ENCODE assay signal across 15 mouse cellular contexts in genomic region chr6:29066389-29066790, GRCm38 (mm10). TPM values are rescaled to one million over a fixed set of nuclear protein-coding genes. Genes with fewer than 3 reads are reported as not detected.
DNase-seq lines count a peak whose midpoint lies in the region; ATAC-seq and TF ChIP-seq lines count a peak whose summit lies in the region.
"Had no signal": no experiment of that assay in that cellular context is flagged by ENCODE, and none has a peak within 500 bp of the region (broad histone marks: within the 10 kb centered on the region; RNA-seq: fewer than 3 reads in every experiment).

No protein-coding gene starts in this region.

- peak; percentile 78 for ATAC-seq in neural tube, embryonic 12.5 days (ENCODE audit: low FRiP score, low read depth)
- ATAC-seq: CD4-positive, CD25-positive, alpha-beta regulatory T cell, adult 4 months had no signal

- H3K9me3 ChIP-seq in neural tube, embryonic 12.5 days = no peaks in the 10 kb centered on the region
- H3K9me3 ChIP-seq: liver, embryonic 15.5 days had no signal

- peak; percentile 15 for DNase-seq in lung, adult 2 months
- DNase-seq in lung, postnatal 10 days = no peak
- peak; percentile 28 for DNase-seq in embryo, embryonic 11 days
- peak; percentile 34 for DNase-seq in kidney, postnatal 10 days
- no peak for DNase-seq in ovary, postnatal 14 days (ENCODE audit: low spot score)
- DNase-seq in urinary bladder, postnatal 4 days (ENCODE audit: low spot score in 2 of 2) = no peak
- DNase-seq: cerebellum, adult 8-10 months; heart, adult 18-20 months; heart, postnatal 14 days; thymus, adult 2 months had no signal

- no peaks in the 10 kb centered on the region for H3K27me3 ChIP-seq in neural tube, embryonic 12.5 days (replicated peaks)
- H3K27me3 ChIP-seq: liver, embryonic 15.5 days had no signal

- TF ChIP-seq CTCF in lung, adult 2 months (IDR thresholded peaks at IDR 0.05; ENCODE audit: insufficient read depth, low read length) = no peak

- no peak overlapping the region for H3K9ac ChIP-seq in neural tube, embryonic 12.5 days
- H3K9ac ChIP-seq: liver, embryonic 15.5 days had no signal

- H3K4me1 ChIP-seq in lung, adult 2 months (ENCODE audit: control insufficient read depth, insufficient read depth, low read length) = no peaks in the 10 kb centered on the region
- peaks cover 11% of the 10 kb centered on the region; the same call in 1 of the 2 replicates for H3K4me1 ChIP-seq in neural tube, embryonic 12.5 days
- H3K4me1 ChIP-seq: liver, embryonic 15.5 days had no signal

- 64% methylated on average over 8 of the region's 8 CpGs for WGBS in lung, adult 2 months
- 18% methylated on average over 8 of the region's 8 CpGs for WGBS in neural tube, embryonic 12.5 days

- no peak overlapping the region for H3K4me2 ChIP-seq in neural tube, embryonic 12.5 days (replicated peaks)
- H3K4me2 ChIP-seq: liver, embryonic 15.5 days had no signal

- no peak for TF ChIP-seq POLR2A in lung, adult 2 months (IDR thresholded peaks at IDR 0.05; ENCODE audit: borderline replicate concordance, extremely low read depth, low read depth, low read length)

- H3K27ac ChIP-seq in neural tube, embryonic 12.5 days = no peak overlapping the region
- H3K27ac ChIP-seq: liver, embryonic 15.5 days had no signal

- no peak overlapping the region for H3K4me3 ChIP-seq in lung, adult 2 months (replicated peaks; ENCODE audit: extremely low read depth, low read depth, low read length)
- no peak overlapping the region for H3K4me3 ChIP-seq in neural tube, embryonic 12.5 days
- H3K4me3 ChIP-seq: liver, embryonic 15.5 days had no signal

- H3K36me3 ChIP-seq in neural tube, embryonic 12.5 days = no peaks in the 10 kb centered on the region
- H3K36me3 ChIP-seq: liver, embryonic 15.5 days had no signal

RNA-seq across cellular contexts. Expression of gene Lep, which starts 6.4 kb away (rescaled TPM):
- 1.6 and 2.5 TPM in 2 replicates for polyA plus RNA-seq in lung, adult 2 months (2012; rRNA removed)
- not detected in 2 replicates for polyA plus RNA-seq in neural tube, embryonic 12.5 days (2016; fragmentation: Nextera tagmentation; extraction: Ambion mirVana)
- polyA plus RNA-seq: brain, embryonic 14.5 days; CD4-positive, CD25-positive, alpha-beta regulatory T cell, adult 4 months; embryonic facial prominence, embryonic 11.5 days; liver, embryonic 15.5 days had no signal

Comparison
In these comparisons a context has a peak if more than half of its experiments do, and no peak if none do; other contexts are left out.
1. DNase-seq: peak in lung, adult 2 months (single experiment), embryo, embryonic 11 days (single experiment) and kidney, postnatal 10 days (single experiment); none in lung, postnatal 10 days (single experiment), ovary, postnatal 14 days (single experiment) and urinary bladder, postnatal 4 days (0 of 2).